Mouse (Mus musculus): ENCODE measurements around the gene Zbtb8os. TPM values are rescaled to one million over a fixed set of nuclear protein-coding genes. Genes with fewer than 3 reads are reported as not detected.
A peak's percentile ranks its signal among the peaks of the same experiment; 100 is the strongest.

The Zbtb8os gene
- polyA plus RNA-seq, 1 experiment from 2014 or later, result 41.7 TPM

GRCm38 (mm10) chr4:129362771-129363170 lies 27.3 kb downstream of the Zbtb8os start:
- no peak for ATAC-seq (ENCODE audit: low FRiP score, low TSS enrichment)
- no peak overlapping the region for H3K4me2 ChIP-seq (replicated peaks; ENCODE audit: low read depth)
- TF ChIP-seq CTCF (IDR thresholded peaks at IDR 0.05; ENCODE audit: low read depth) (no peak), EP300 (optimal IDR thresholded peaks at IDR 0.05) (no peak)
- DNase-seq (ENCODE audit: low spot score), result no peak
- no peaks in the 10 kb centered on the region for H3K9me3 ChIP-seq (ENCODE audit: control insufficient read depth, low read length)
- no peaks in the 10 kb centered on the region for H3K4me1 ChIP-seq (replicated peaks; ENCODE audit: control insufficient read depth, insufficient read depth)
- WGBS, result 66% methylated on average over 5 of the region's 5 CpGs
- H3K27ac ChIP-seq (replicated peaks), result no peak overlapping the region
- no peak overlapping the region for H3K4me3 ChIP-seq (ENCODE audit: low read depth, low read length)
- H3K27me3 ChIP-seq (ENCODE audit: control insufficient read depth, insufficient read depth, low read length), result no peaks in the 10 kb centered on the region
- H3K36me3 ChIP-seq (ENCODE audit: control insufficient read depth, insufficient read depth, low read length), result peaks cover 11% of the 10 kb centered on the region; the same call in 1 of the 2 replicates
- no peak overlapping the region for H3K9ac ChIP-seq (ENCODE audit: low read length)

GRCm38 (mm10) chr4:129363463-129363862 lies 28.0 kb downstream of the Zbtb8os start:
- WGBS, result 81% methylated on average over 9 of the region's 9 CpGs
- no peak overlapping the region for H3K4me2 ChIP-seq (replicated peaks; ENCODE audit: low read depth)
- H3K36me3 ChIP-seq (ENCODE audit: control insufficient read depth, insufficient read depth, low read length), result peaks cover 9% of the 10 kb centered on the region; the same call in 1 of the 2 replicates
- H3K9me3 ChIP-seq (ENCODE audit: control insufficient read depth, low read length), result no peaks in the 10 kb centered on the region
- H3K4me1 ChIP-seq (replicated peaks; ENCODE audit: control insufficient read depth, insufficient read depth), result no peaks in the 10 kb centered on the region
- no peak overlapping the region; the same call in 1 of the 2 replicates for H3K27ac ChIP-seq (replicated peaks)
- TF ChIP-seq EP300 (optimal IDR thresholded peaks at IDR 0.05) (no peak), CTCF (IDR thresholded peaks at IDR 0.05; ENCODE audit: low read depth) (no peak)
- ATAC-seq (ENCODE audit: low FRiP score, low TSS enrichment) (no peak), DNase-seq (ENCODE audit: low spot score) (no peak)
- no peak overlapping the region for H3K9ac ChIP-seq (ENCODE audit: low read length)
- H3K4me3 ChIP-seq (ENCODE audit: low read depth, low read length), result no peak overlapping the region
- no peaks in the 10 kb centered on the region for H3K27me3 ChIP-seq (ENCODE audit: control insufficient read depth, insufficient read depth, low read length)

GRCm38 (mm10) chr4:129364379-129364778 lies 28.9 kb downstream of the Zbtb8os start:
- WGBS, result 94% methylated on average over 3 of the region's 3 CpGs
- Histone ChIP-seq H3K9me3 (ENCODE audit: control insufficient read depth, low read length) (no peaks in the 10 kb centered on the region), H3K4me2 (replicated peaks; ENCODE audit: low read depth) (no peak overlapping the region), H3K27me3 (ENCODE audit: control insufficient read depth, insufficient read depth, low read length) (no peaks in the 10 kb centered on the region), H3K9ac (ENCODE audit: low read length) (no peak overlapping the region), H3K4me1 (replicated peaks; ENCODE audit: control insufficient read depth, insufficient read depth) (no peaks in the 10 kb centered on the region), H3K4me3 (ENCODE audit: low read depth, low read length) (no peak overlapping the region), H3K27ac (replicated peaks) (no peak overlapping the region), H3K36me3 (ENCODE audit: control insufficient read depth, insufficient read depth, low read length) (peaks cover 9% of the 10 kb centered on the region; the same call in 1 of the 2 replicates)
- TF ChIP-seq EP300 (optimal IDR thresholded peaks at IDR 0.05) (no peak), CTCF (IDR thresholded peaks at IDR 0.05; ENCODE audit: low read depth) (no peak)
- no peak for DNase-seq (ENCODE audit: low spot score)
- ATAC-seq (ENCODE audit: low FRiP score, low TSS enrichment), result no peak

DNA sequence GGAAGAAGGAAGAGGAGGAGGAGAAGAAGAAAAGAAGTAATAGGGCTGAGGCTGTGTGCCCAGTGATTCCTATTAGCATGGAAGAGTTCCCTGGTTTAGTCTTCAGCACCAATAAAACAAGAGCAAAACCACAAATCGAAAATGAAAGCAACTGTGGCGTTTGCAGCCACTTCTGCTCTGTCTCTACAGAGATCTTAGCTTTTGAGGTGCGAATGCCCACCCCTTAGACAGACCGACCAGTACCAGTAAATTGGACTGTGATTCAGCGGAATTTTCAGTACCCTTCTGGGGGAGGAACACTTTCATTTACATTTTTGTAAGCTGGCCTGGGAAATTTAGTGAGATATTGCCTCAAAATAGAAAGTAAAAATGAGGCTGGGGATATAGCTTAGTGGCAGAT lies 29.7 kb downstream of the Zbtb8os start:
- TF ChIP-seq CTCF (IDR thresholded peaks at IDR 0.05; ENCODE audit: low read depth) (no peak), EP300 (optimal IDR thresholded peaks at IDR 0.05) (no peak)
- Histone ChIP-seq H3K27ac (replicated peaks) (no peak overlapping the region), H3K4me1 (replicated peaks; ENCODE audit: control insufficient read depth, insufficient read depth) (no peaks in the 10 kb centered on the region), H3K36me3 (ENCODE audit: control insufficient read depth, insufficient read depth, low read length) (peaks cover 3% of the 10 kb centered on the region; the same call in 1 of the 2 replicates), H3K4me3 (ENCODE audit: low read depth, low read length) (no peak overlapping the region), H3K9me3 (ENCODE audit: control insufficient read depth, low read length) (no peaks in the 10 kb centered on the region), H3K4me2 (replicated peaks; ENCODE audit: low read depth) (no peak overlapping the region), H3K9ac (ENCODE audit: low read length) (no peak overlapping the region), H3K27me3 (ENCODE audit: control insufficient read depth, insufficient read depth, low read length) (no peaks in the 10 kb centered on the region)
- ATAC-seq (ENCODE audit: low FRiP score, low TSS enrichment) (no peak), DNase-seq (ENCODE audit: low spot score) (no peak)
- 86% methylated on average over 5 of the region's 5 CpGs for WGBS

- WGBS, result 94% methylated on average over 3 of the region's 3 CpGs
- no peaks in the 10 kb centered on the region for H3K27me3 ChIP-seq (ENCODE audit: control insufficient read depth, insufficient read depth, low read length)
- H3K9ac ChIP-seq (ENCODE audit: low read length), result no peak overlapping the region
- no peak overlapping the region for H3K4me2 ChIP-seq (replicated peaks; ENCODE audit: low read depth)
- DNase-seq (ENCODE audit: low spot score) (no peak), ATAC-seq (ENCODE audit: low FRiP score, low TSS enrichment) (no peak)
- no peaks in the 10 kb centered on the region for H3K4me1 ChIP-seq (replicated peaks; ENCODE audit: control insufficient read depth, insufficient read depth)
- no peaks in the 10 kb centered on the region for H3K36me3 ChIP-seq (ENCODE audit: control insufficient read depth, insufficient read depth, low read length)
- H3K9me3 ChIP-seq (ENCODE audit: control insufficient read depth, low read length), result no peaks in the 10 kb centered on the region
- H3K27ac ChIP-seq (replicated peaks), result no peak overlapping the region
- H3K4me3 ChIP-seq (ENCODE audit: low read depth, low read length), result no peak overlapping the region
- TF ChIP-seq EP300 (optimal IDR thresholded peaks at IDR 0.05) (no peak), CTCF (IDR thresholded peaks at IDR 0.05; ENCODE audit: low read depth) (peak; percentile 44)
These were observed 35.9 kb downstream of the Zbtb8os start for GRCm38 (mm10) chr4:129371391-129371790.

GRCm38 (mm10) chr4:129373202-129373976 lies 37.9 kb downstream of the Zbtb8os start:
- no peak overlapping the region for H3K4me3 ChIP-seq (ENCODE audit: low read depth, low read length)
- no peak for TF ChIP-seq CTCF (IDR thresholded peaks at IDR 0.05; ENCODE audit: low read depth)
- no peak for TF ChIP-seq EP300 (optimal IDR thresholded peaks at IDR 0.05)
- H3K27ac ChIP-seq (replicated peaks), result peak overlapping the region; percentile 53
- H3K9ac ChIP-seq (ENCODE audit: low read length), result no peak overlapping the region
- no peak overlapping the region for H3K4me2 ChIP-seq (replicated peaks; ENCODE audit: low read depth)
- H3K36me3 ChIP-seq (ENCODE audit: control insufficient read depth, insufficient read depth, low read length), result no peaks in the 10 kb centered on the region
- no peaks in the 10 kb centered on the region for H3K27me3 ChIP-seq (ENCODE audit: control insufficient read depth, insufficient read depth, low read length)
- no peaks in the 10 kb centered on the region for H3K9me3 ChIP-seq (ENCODE audit: control insufficient read depth, low read length)
- H3K4me1 ChIP-seq (replicated peaks; ENCODE audit: control insufficient read depth, insufficient read depth), result no peaks in the 10 kb centered on the region
- WGBS, result 43% methylated on average over 8 of the region's 8 CpGs
- ATAC-seq (ENCODE audit: low FRiP score, low TSS enrichment) (0 out of 2 replicates have a peak, but pooled peaks have one; percentile 30), DNase-seq (ENCODE audit: low spot score) (peak; percentile 38)

Measured in stomach, postnatal 0 days (tissue).